Mouse (Mus musculus) right cerebral cortex, adult 2 months (tissue): ENCODE measurements around the gene Ppm1e.
"Not testable (repeated sequence)": the region's sequence is repeated elsewhere in the genome, so short reads cannot be mapped to it uniquely, and the experiment has no call there.

ENCODE experiments used
- DNase-seq, 2 experiments: peaks; one replicate each; pipeline ENCODE4 v3.0.0; 2021 to 2022; ENCODE audit warnings: low spot score in 2 of 2

Gene Ppm1e

GRCm38 (mm10) chr11:87309329-87310074 is 49.3 kb downstream of the Ppm1e start:
- peak; percentile 26 to 57 for DNase-seq

- DNase-seq = no peak
Observed at GRCm38 (mm10) chr11:87299066-87299465, 59.8 kb downstream of the Ppm1e start.

GRCm38 (mm10) chr11:87296467-87296866 is 62.4 kb downstream of the Ppm1e start:
- no peak for DNase-seq

GRCm38 (mm10) chr11:87295636-87296035 is 63.2 kb downstream of the Ppm1e start:
- DNase-seq = no peak

GRCm38 (mm10) chr11:87289313-87289712 is 69.5 kb downstream of the Ppm1e start:
- no peak for DNase-seq

GRCm38 (mm10) chr11:87286194-87286593 is 72.6 kb downstream of the Ppm1e start:
- no peak for DNase-seq

- DNase-seq = no peak
Observed at GRCm38 (mm10) chr11:87281907-87282475, 76.8 kb downstream of the Ppm1e start.

GRCm38 (mm10) chr11:87279461-87279860 is 79.4 kb downstream of the Ppm1e start:
- no peak for DNase-seq

- no peak for DNase-seq
Observed at GRCm38 (mm10) chr11:87278807-87279206, 80.0 kb downstream of the Ppm1e start.

- DNase-seq = no peak
Observed at GRCm38 (mm10) chr11:87276240-87276985, 82.4 kb downstream of the Ppm1e start.

- no peak for DNase-seq
Observed at GRCm38 (mm10) chr11:87275420-87276048, 83.3 kb downstream of the Ppm1e start.

- DNase-seq = no peak
Observed at GRCm38 (mm10) chr11:87272725-87273124, 86.1 kb downstream of the Ppm1e start.

- no peak for DNase-seq
Observed at GRCm38 (mm10) chr11:87271479-87271878, 87.3 kb downstream of the Ppm1e start.

- DNase-seq = no peak
Observed at GRCm38 (mm10) chr11:87270958-87271357, 87.9 kb downstream of the Ppm1e start.

GRCm38 (mm10) chr11:87270446-87270845 is 88.4 kb downstream of the Ppm1e start:
- no peak for DNase-seq

GRCm38 (mm10) chr11:87268803-87269202 is 90.0 kb downstream of the Ppm1e start:
- DNase-seq = no peak

- DNase-seq = no peak
Observed at GRCm38 (mm10) chr11:87266246-87266645, 92.6 kb downstream of the Ppm1e start.

GRCm38 (mm10) chr11:87263946-87264345 is 94.9 kb downstream of the Ppm1e start:
- no peak for DNase-seq

- DNase-seq = not testable (repeated sequence)
Observed at GRCm38 (mm10) chr11:87261705-87262104, 97.1 kb downstream of the Ppm1e start.

- no peak for DNase-seq
Observed at GRCm38 (mm10) chr11:87259792-87260191, 99.0 kb downstream of the Ppm1e start.

- no peak for DNase-seq
Observed at GRCm38 (mm10) chr11:87257282-87257681, 101.5 kb downstream of the Ppm1e start.

- DNase-seq = no peak
Observed at GRCm38 (mm10) chr11:87254149-87254548, 104.7 kb downstream of the Ppm1e start.
